Mouse (Mus musculus): Measurements from ENCODE around the gene Trip6.

The Trip6 gene

DNA sequence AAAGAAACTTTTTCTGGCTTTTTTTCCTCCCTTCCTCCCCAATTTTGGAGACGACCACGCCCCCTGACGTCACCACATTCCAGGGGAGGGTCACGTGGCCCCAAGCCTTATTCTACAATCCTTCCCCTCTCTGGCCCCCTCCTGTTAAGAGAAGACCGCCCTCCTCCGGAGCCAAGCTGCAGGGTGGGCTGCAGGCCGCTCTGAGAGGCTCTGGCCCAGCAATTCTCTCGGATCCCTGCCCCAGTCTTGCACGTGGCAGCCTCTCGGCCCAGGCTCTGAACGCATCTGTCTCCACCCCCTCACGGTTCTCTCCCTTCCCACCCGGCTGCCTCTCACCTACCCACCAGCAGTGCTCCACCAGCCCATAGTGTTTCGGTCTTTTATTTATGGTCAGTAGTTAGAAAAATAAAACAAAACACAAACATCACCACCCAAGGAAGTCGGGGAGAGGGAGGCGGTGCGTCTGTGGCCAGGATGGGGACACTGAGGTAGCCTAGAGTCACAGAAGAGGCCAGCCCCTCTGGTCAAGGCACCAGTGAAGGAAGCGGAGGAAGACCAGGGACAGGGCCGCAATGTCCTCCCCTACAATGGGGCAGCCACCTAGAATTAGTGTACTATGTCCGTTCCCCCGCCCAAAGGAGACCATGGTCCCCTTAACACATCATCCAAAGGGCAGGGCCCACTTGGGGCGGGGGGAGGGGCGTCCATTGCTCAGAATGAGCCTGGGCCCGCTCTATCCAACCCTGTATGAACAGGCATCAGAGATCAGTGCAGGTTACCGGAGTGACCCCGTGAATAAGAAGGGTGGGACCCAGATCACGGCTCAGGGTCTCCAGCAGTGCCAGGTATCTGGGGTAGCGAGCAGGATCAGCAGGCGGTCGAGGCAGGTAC, at the start of gene Trip6:
TSS of gene Trip6 (minus strand) at position 212 of the 891 bp plus-strand sequence.
- DNase-seq (ENCODE audit: low spot score): no peak

GRCm38 (mm10) chr5:137358382-137358781, 44.2 kb upstream of the Trip6 start:
- no peak for DNase-seq (ENCODE audit: low spot score)

DNA sequence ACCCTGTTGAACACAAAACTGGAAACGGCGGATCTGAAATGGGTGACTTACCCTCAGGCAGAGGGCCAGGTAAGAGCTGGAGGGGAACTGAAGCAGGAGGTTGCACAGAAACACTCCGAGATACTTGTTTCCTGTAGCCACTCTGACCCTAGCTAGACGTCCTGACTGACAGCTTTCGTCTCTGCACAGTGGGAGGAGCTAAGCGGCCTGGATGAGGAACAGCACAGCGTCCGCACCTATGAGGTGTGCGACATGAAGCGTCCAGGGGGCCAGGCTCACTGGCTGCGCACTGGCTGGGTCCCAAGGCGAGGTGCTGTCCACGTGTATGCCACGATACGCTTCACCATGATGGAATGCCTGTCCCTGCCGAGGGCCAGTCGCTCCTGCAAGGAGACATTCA, 39.9 kb upstream of the Trip6 start:
- no peak for DNase-seq (ENCODE audit: low spot score)

- DNase-seq (ENCODE audit: low spot score): no peak
Observed at GRCm38 (mm10) chr5:137352011-137352975, 38.1 kb upstream of the Trip6 start.

GRCm38 (mm10) chr5:137351394-137351793, 37.2 kb upstream of the Trip6 start:
- DNase-seq (ENCODE audit: low spot score): no peak

GRCm38 (mm10) chr5:137351058-137351380, 36.8 kb upstream of the Trip6 start:
- DNase-seq (ENCODE audit: low spot score): no peak

- DNase-seq (ENCODE audit: low spot score): no peak
Observed at GRCm38 (mm10) chr5:137350205-137351057, 36.2 kb upstream of the Trip6 start.

DNA sequence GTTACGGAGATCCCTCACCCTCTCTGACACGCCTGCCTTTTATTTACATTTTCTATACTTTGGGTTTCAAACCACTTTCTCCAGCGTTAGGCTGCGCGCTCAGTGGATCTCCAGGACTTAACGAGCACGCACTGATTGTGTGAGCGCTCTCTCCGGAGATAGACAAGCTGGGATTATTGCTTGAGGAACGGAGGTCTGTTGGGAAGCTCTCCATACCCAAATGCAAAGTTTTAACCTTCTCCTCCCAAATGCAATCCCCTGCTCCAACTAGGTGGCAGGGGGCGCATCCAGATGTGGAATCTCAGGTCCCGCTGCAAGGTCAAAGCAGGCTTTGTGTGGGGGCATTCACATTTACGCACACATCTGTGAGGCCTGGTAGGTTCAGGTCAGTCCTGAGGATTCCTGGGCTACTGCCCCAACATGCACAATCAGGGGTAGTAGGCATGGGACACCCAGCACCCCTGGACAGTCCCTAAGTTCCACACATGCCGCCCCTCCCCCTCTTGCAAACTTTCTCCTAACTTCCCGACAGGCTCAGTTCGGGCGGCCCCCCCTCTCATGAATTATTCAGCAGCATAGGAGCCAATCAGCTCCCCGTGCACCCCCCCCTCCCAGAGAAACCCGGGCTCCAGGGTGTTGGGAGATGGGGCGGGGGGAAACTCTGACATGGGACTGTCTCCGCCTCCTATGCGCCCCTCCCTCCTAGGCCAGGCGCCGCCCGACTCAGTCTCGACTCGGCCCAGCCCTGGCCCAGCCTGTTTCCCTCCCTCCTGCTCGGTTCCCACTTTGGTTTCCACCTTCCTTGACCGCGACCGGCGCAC, 35.4 kb upstream of the Trip6 start, which contains the start of gene Ephb4:
TSS of gene Ephb4 (plus strand) at position 726 of the 821 bp plus-strand sequence.
- DNase-seq (ENCODE audit: low spot score): no peak

GRCm38 (mm10) chr5:137348482-137349383, 34.5 kb upstream of the Trip6 start:
- no peak for DNase-seq (ENCODE audit: low spot score)

DNA sequence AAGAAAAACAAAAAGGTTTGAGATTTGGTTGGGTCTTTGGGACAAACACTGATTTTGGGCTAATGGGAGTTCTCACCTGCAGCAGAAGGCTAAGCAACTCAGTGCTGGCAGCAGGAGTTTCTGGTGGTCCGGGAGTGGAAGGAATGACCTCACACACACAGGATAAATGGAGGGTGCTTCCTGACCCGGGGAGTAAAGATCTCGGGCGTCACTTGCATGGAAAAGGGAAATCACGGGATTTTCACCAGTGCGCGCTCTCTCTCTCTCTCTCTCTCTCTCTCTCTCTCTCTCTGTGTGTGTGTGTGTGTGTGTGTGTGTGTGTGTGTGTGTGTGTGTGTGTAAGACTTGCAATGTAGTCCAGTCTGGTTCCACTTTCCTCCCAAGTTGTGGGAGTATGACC, 33.7 kb upstream of the Trip6 start:
- no peak for DNase-seq (ENCODE audit: low spot score)

GRCm38 (mm10) chr5:137346983-137347382, 32.8 kb upstream of the Trip6 start:
- DNase-seq (ENCODE audit: low spot score): no peak

GRCm38 (mm10) chr5:137346388-137346787, 32.2 kb upstream of the Trip6 start:
- no peak for DNase-seq (ENCODE audit: low spot score)

GRCm38 (mm10) chr5:137345821-137346220, 31.6 kb upstream of the Trip6 start:
- no peak for DNase-seq (ENCODE audit: low spot score)

DNA sequence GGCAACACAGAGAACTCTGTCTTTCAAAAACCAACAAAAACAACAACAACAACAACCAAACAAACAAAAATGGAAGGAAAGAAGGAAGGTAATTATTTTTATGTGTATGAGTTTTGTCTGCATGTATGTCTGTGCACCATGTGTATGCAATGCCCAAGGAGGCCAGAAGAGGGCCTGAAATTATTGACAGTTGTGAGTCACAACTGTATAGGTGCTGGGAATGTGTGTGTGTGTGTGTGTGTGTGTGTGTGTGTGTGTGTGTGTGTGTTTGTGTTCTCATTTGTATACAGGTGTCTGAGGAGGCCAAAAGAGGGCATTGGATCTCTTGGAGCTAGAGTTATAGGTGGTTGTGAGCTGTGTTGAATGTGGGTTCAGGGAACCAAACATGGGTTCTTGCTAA, 29.7 kb upstream of the Trip6 start:
- no peak for DNase-seq (ENCODE audit: low spot score)

DNA sequence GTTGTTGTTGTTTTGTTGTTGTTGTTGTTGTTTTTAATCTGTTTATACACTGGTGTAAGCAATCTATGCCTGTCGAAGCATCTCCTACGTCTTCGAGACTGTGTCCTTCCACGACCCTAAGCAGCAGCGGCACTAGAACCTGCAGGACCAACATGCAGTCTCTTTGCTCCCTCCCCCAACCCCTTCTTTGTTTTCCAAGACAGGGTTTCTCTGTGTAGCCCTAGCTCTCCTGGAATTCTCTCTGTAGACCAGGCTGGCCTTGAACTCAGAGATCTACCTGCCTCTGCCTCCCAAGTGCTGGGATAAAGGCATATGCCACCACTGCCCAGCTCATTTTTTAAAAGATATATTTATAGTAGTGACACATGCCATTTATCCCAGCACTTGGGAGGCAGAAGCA, 29.2 kb upstream of the Trip6 start:
- DNase-seq (ENCODE audit: low spot score): no peak

GRCm38 (mm10) chr5:137342407-137343012, 28.3 kb upstream of the Trip6 start:
- no peak for DNase-seq (ENCODE audit: low spot score)

- no peak for DNase-seq (ENCODE audit: low spot score)
Observed at GRCm38 (mm10) chr5:137340222-137340621, 26.0 kb upstream of the Trip6 start.

- DNase-seq (ENCODE audit: low spot score): no peak
Observed at GRCm38 (mm10) chr5:137339290-137339979, 25.2 kb upstream of the Trip6 start.
